Mouse (Mus musculus) hindbrain, embryonic 11.5 days (tissue): ENCODE results near the gene Tk1. TPM values are rescaled to one million over a fixed set of nuclear protein-coding genes. Genes with fewer than 3 reads are reported as not detected.

ENCODE experiments used
- ATAC-seq: fragments of 200-750 bp; cut with Nextera tagmentation; 2 replicates; pipeline ENCODE4 v1.8.0; 2017; ENCODE audit warnings: mild to moderate bottlenecking, moderate TSS enrichment, moderate library complexity; ENCODE audit not compliant: low FRiP score
- DNase-seq: peaks from one replicate; pipeline ENCODE4 v3.0.0-alpha.2; 2015; ENCODE audit warnings: low spot score
- H3K27ac ChIP-seq: fragments of 300-500 bp; sonication (generic); 2 replicates; pipeline ENCODE4 v1.5.1; 2014; ENCODE audit warnings: mild to moderate bottlenecking, low read depth, low read length
- H3K27me3 ChIP-seq: fragments of 300-500 bp; sonication (generic); 2 replicates; pipeline ENCODE4 v1.6.1; 2014; ENCODE audit warnings: mild to moderate bottlenecking, low read length, moderate library complexity, mixed read lengths; ENCODE audit not compliant: control insufficient read depth, insufficient read depth
- H3K36me3 ChIP-seq: fragments of 300-500 bp; sonication (generic); 2 replicates; pipeline ENCODE4 v1.6.1; 2014; ENCODE audit warnings: mild to moderate bottlenecking, low read length, moderate library complexity, mixed read lengths; ENCODE audit not compliant: control insufficient read depth, insufficient read depth
- H3K4me1 ChIP-seq: fragments of 300-500 bp; sonication (generic); replicated peaks from 2 replicates; pipeline ENCODE4 v1.6.1; 2014; ENCODE audit warnings: low read length, mixed read lengths; ENCODE audit not compliant: control insufficient read depth, insufficient read depth
- H3K4me2 ChIP-seq: fragments of 300-500 bp; sonication (generic); replicated peaks from 2 replicates; pipeline ENCODE4 v1.6.1; 2014; ENCODE audit warnings: mild to moderate bottlenecking, low read depth, low read length
- H3K4me3 ChIP-seq: fragments of 300-500 bp; sonication (generic); 2 replicates; pipeline ENCODE4 v1.5.1; 2014; ENCODE audit warnings: low read depth, low read length
- H3K9ac ChIP-seq: fragments of 300-500 bp; sonication (generic); 2 replicates; pipeline ENCODE4 v1.6.1; 2014; ENCODE audit warnings: low read depth, low read length
- H3K9me3 ChIP-seq: fragments of 300-500 bp; sonication (generic); 2 replicates; pipeline ENCODE4 v1.6.1; 2016; ENCODE audit warnings: low read length; ENCODE audit not compliant: control insufficient read depth
- WGBS: fragments of 180-500 bp; shearing (Covaris S2); extraction: QIAGEN DNeasy Blood & Tissue Kit; methylation state at CpG from one replicate; pipeline ENCODE4 v1.1.7; 2014; 5-methylcytosine and 5-hydroxymethylcytosine counted together
- polyA plus RNA-seq: library from polyadenylated mRNA; unstranded; fragments of >200 nt; fragmentation: Nextera tagmentation; extraction: Ambion mirVana; gene quantifications from 2 replicates; pipeline ENCODE4 v1.2.1, GENCODE M21; 2014

Tk1 gene
- polyA plus RNA-seq, 1 experiment from 2014 or later: 73.3 TPM

DNA sequence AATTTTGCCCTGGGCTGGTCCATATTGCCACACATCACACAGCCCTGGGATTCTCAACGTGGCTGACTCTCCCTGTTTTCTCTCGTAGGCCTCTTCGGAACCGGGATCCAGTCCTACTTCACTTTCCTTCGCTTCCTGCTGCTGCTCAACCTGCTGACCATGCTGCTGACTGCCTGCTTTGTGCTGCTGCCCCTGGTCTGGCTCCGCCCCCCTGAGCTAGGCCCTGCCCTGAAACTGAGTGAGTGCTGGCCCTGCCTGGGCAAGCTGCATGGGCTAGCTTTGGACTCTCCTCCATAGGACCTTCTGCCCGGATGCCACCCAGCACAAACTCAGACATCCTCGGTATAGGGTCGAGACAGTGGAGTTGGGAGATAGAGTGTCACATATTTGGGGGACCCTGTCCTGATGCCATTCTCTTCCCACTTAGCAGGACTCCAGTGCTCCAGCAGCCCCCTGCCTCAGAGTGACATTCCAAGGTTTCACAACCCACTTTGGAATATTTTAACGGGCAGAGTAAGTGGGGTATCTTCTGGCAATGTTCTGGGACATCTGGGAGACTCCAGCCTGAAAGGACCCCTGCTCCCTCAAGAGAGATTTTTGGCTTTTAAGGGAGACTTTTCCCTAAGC is 42.1 kb downstream of the Tk1 start:
- peak; percentile 20 for DNase-seq
- H3K4me1 ChIP-seq: peaks cover 18% of the 10 kb centered on the region
- 31% methylated on average over 10 of the region's 10 CpGs for WGBS
- no peaks in the 10 kb centered on the region for H3K36me3 ChIP-seq
- H3K9me3 ChIP-seq: no peaks in the 10 kb centered on the region
- H3K27ac ChIP-seq: no peak overlapping the region
- no peak overlapping the region for H3K4me3 ChIP-seq
- H3K4me2 ChIP-seq: peak overlapping the region; percentile 44
- H3K9ac ChIP-seq: no peak overlapping the region
- H3K27me3 ChIP-seq: peaks cover 38% of the 10 kb centered on the region
- no peak for ATAC-seq

DNA sequence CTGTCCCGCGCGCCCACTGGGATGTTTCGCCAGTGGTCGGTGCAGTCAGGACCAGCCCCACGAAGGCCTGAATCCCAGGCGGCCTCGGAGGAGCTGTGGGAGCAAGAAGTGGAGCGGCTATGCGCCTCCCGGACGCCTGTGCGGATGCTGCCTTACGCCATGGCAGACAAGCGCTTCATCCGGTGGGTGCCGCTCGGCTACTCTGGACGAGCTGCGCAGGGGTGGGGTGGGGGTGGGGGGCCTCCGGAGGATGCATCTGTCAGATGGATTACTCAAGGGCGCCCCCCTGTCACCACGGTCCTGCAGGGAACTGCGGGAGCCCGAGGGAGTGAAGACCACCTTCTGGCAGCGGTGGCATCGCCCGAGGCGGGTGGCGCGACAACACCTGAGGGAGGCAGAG is 42.8 kb downstream of the Tk1 start:
- H3K4me3 ChIP-seq: peak overlapping the region; percentile 28; the same call in 1 of the 2 replicates
- H3K4me2 ChIP-seq: peak overlapping the region; percentile 44
- H3K4me1 ChIP-seq: peaks cover 18% of the 10 kb centered on the region
- 5% methylated on average over 23 of the region's 31 CpGs for WGBS
- DNase-seq (peak; percentile 81), ATAC-seq (peak; percentile 17; the same call in 1 of the 2 replicates)
- H3K27ac ChIP-seq: no peak overlapping the region
- H3K9ac ChIP-seq: peak overlapping the region; percentile 42; the same call in 1 of the 2 replicates
- H3K9me3 ChIP-seq: no peaks in the 10 kb centered on the region
- H3K36me3 ChIP-seq: no peaks in the 10 kb centered on the region
- H3K27me3 ChIP-seq: peaks cover 38% of the 10 kb centered on the region

DNA sequence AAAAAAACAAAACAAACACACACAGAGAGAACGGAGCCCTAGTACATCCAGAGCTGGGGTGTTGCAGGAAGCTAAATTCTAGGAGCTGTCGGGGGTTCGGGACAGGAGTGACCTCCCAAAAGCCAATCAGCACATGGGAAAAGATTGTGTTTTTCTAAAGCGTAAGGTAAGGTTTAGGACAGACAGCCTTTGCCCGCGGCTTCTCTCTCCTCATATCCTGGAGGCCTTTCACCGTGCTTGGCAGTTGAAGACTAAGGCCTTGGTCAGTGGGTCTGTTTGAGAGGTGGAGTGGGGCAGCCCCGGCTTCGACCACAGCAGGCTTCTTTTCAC is 43.2 kb downstream of the Tk1 start:
- ATAC-seq (no peak), DNase-seq (no peak)
- H3K36me3 ChIP-seq: no peaks in the 10 kb centered on the region
- H3K4me3 ChIP-seq: peak overlapping the region; percentile 28; the same call in 1 of the 2 replicates
- 51% methylated on average over 9 of the region's 9 CpGs for WGBS
- peaks cover 18% of the 10 kb centered on the region for H3K4me1 ChIP-seq
- no peak overlapping the region for H3K27ac ChIP-seq
- H3K27me3 ChIP-seq: peaks cover 38% of the 10 kb centered on the region
- no peaks in the 10 kb centered on the region for H3K9me3 ChIP-seq
- H3K4me2 ChIP-seq: peak overlapping the region; percentile 44
- H3K9ac ChIP-seq: no peak overlapping the region

DNA sequence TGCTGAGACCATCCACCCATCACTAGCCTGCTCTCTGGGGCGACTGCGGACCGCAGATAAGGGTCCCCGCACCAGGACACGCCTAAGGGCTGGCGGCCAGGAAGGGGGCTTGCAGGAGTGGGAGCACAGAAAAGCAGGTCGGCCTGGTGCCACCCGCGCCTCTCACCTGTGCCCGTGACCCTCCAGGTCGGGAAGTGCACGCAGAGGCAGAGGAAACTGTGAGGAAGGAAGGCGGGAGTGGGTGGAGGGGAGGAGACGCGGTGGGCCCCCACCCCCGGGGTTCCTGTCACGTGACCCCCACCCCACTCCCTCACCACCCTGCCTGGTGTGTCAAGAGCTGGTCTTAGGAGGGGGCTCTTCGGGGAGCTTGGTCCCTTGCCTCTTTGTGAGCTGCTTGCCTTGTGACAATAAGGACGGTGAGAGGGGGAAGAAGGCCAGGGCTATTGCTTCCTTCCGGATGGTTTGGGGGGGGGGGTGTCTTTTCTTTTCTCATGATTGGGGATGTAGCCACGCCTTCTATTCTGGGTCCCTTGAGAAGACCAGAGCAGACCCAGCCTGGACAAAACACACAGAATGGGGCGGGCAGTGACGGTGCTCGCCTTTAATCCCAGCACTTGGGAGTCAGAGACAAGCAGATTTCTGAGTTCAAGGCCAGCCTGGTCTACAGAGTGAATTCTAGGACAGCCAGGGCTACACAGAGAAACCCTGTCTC is 43.7 kb downstream of the Tk1 start, which contains the start of the genes Tmc8 and Tmc6:
TSS of gene Tmc8 (plus strand) at position 84 of the 712 bp plus-strand sequence.
TSS of gene Tmc6 (minus strand) at position 206 of the 712 bp plus-strand sequence.
- Histone ChIP-seq H3K36me3 (no peaks in the 10 kb centered on the region), H3K4me1 (peaks cover 18% of the 10 kb centered on the region), H3K27me3 (peaks cover 38% of the 10 kb centered on the region), H3K4me2 (peak within 1 kb of the TSS; percentile 44), H3K9me3 (no peaks in the 10 kb centered on the region), H3K4me3 (peak within 1 kb of the TSS; percentile 28; the same call in 1 of the 2 replicates), H3K27ac (peak within 1 kb of the TSS; percentile 47), H3K9ac (peak within 1 kb of the TSS; percentile 42; the same call in 1 of the 2 replicates)
- ATAC-seq: no peak
- no peak for DNase-seq
- whole genome bisulfite sequencing: 44% methylated on average over 23 of the region's 24 CpGs

DNA sequence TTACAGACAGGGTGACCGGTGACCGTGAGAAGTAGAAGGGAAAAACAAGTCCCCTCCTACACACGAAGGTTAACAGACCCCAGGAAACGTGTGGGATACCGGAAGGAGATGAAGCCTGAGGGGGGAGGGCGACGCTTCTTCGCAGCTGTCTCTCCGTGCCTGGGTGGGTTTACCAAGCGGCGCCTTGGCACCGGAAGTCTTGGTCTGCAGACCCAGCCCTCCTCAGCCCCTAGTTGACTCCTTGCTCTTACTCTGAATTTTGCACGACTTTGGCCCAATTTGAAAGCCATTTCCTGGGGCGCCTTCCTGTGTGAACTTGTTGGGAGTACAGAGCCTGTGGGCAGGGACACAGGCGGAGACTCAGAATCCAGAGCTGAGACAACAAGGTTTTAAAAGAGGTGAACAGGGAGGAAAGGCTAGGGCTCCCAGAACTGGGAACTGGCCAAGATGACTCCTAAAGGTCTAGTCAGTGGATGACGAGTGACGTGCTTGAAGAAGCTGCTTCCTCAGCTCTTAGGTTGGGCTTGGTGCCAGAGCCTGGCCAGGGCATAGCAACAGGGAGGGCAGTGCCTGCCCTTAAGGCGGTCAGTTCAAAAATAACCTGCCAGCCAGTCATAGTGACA is 44.6 kb downstream of the Tk1 start:
- Histone ChIP-seq H3K36me3 (no peaks in the 10 kb centered on the region), H3K4me2 (peak overlapping the region; percentile 15; the same call in 1 of the 2 replicates), H3K9ac (no peak overlapping the region), H3K27ac (peak overlapping the region; percentile 47), H3K27me3 (peaks cover 38% of the 10 kb centered on the region), H3K9me3 (no peaks in the 10 kb centered on the region), H3K4me3 (no peak overlapping the region; the same call in 1 of the 2 replicates), H3K4me1 (peaks cover 18% of the 10 kb centered on the region)
- ATAC-seq: no peak
- peak; percentile 32 for DNase-seq
- 25% methylated on average over 18 of the region's 18 CpGs for WGBS

DNA sequence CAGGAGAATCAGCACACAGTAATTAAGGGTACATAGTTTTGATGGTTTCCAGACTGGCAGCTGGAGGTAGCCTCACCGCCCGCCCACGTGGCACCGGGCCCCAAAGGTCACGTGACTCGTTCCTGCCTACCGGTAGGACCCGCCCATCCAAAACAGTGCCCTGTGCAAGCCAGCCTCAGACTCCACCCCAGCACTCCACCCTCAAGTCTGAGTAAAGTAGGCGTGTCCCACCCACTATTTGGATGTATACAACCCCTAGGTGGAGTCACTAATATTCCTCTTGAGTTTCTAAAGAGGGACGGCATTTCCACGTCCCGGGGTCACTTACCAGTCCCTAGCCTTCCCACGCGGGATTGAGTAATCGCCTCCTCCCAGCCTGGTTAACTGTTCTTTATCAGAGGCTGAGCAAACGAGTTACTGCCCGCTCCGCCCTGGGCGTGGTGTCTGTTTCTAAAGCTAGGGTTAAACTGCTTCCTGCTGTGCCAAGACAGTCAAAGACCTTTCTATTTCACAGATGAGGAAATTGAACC is 45.2 kb downstream of the Tk1 start:
- Histone ChIP-seq H3K27ac (no peak overlapping the region), H3K36me3 (no peaks in the 10 kb centered on the region), H3K4me2 (peak overlapping the region; percentile 75), H3K4me3 (peak overlapping the region; percentile 34), H3K4me1 (peaks cover 18% of the 10 kb centered on the region), H3K9ac (no peak overlapping the region), H3K27me3 (peaks cover 38% of the 10 kb centered on the region), H3K9me3 (no peaks in the 10 kb centered on the region)
- WGBS: 1% methylated on average over 19 of the region's 19 CpGs
- peak; percentile 72 for DNase-seq
- peak; percentile 38; the same call in 1 of the 2 replicates for ATAC-seq

DNA sequence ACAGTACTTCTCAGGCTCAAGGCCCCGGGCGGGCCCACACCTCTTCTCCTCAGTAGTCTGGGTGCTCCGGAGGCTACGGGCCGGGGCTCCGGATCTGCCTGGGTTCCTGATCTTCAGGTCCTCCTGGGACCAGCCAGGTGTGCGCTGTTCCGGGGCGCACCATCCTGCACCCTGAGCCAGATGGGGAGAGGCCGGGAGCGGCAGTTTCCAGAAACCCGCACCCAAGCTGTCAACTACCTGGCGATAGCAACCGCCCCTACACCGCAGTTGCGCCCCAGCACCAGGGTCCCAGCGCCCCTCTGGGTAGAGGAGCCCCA is 45.7 kb downstream of the Tk1 start:
- Histone ChIP-seq H3K27me3 (peaks cover 38% of the 10 kb centered on the region), H3K4me1 (peaks cover 18% of the 10 kb centered on the region), H3K4me2 (peak overlapping the region; percentile 75), H3K27ac (peak overlapping the region; percentile 78), H3K4me3 (peak overlapping the region; percentile 34), H3K9me3 (no peaks in the 10 kb centered on the region), H3K36me3 (no peaks in the 10 kb centered on the region), H3K9ac (peak overlapping the region; percentile 68)
- WGBS: 1% methylated on average over 17 of the region's 17 CpGs
- DNase-seq (no peak), ATAC-seq (0 out of 2 replicates have a peak, but pooled peaks have one; percentile 15)

DNA sequence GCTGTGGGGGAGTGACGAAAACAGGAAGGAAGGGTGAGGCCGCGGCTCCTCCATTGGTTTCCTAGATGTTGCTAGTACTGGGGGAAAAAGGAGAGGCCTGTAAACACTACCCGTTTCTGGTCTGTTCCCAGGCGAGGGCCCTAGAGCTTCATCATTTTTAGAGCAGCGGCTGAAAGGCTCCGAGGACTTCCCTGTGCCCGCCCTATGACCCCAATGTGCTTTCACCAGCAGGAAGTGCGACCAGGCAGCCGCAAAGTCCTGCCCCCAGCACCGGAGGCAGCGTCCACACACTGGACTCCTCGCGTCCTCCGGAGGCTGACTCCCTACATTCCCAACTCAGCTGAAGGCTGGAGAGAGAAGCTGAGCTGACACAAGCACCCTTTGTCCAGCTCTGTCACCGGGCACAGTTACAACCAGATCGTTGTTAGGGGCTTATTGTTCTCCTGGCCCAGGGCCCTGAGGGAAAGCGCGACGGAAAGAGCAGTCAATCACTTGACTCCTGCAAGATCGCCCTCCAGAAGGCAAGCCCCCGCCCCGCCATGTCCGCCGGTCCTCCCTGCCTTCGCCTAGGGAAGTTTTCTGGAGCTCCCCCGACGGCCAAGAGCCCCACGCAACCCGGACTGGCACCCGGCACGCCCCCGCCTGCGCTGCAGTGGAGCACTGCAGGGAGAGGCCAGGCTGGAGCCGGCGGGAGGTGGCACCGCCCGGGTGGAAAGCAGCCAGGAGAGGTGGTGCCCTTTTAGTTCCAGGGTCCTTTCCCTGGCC is 46.3 kb downstream of the Tk1 start:
- H3K4me2 ChIP-seq: peak overlapping the region; percentile 75
- H3K4me1 ChIP-seq: peaks cover 18% of the 10 kb centered on the region
- peak; percentile 79 for DNase-seq
- H3K27me3 ChIP-seq: peaks cover 37% of the 10 kb centered on the region
- no peaks in the 10 kb centered on the region for H3K36me3 ChIP-seq
- no peaks in the 10 kb centered on the region for H3K9me3 ChIP-seq
- 5% methylated on average over 35 of the region's 38 CpGs for WGBS
- H3K9ac ChIP-seq: peak overlapping the region; percentile 68
- peak overlapping the region; percentile 34 for H3K4me3 ChIP-seq
- peak overlapping the region; percentile 78 for H3K27ac ChIP-seq
- ATAC-seq: peak; percentile 36; the same call in 1 of the 2 replicates
